Comparison of ENCODE assay signal across 8 mouse cellular contexts in genomic region chr10:79852107-79852789, GRCm38 (mm10). TPM values are rescaled to one million over a fixed set of nuclear protein-coding genes. Genes with fewer than 3 reads are reported as not detected.
DNase-seq lines count a peak whose midpoint lies in the region; ATAC-seq lines count a peak whose summit lies in the region.

No protein-coding gene starts in this region.

- H3K27ac ChIP-seq in embryonic facial prominence, embryonic 13.5 days, result peak overlapping the region; percentile 100
- peak overlapping the region; percentile 100 for H3K27ac ChIP-seq in hindbrain, embryonic 11.5 days (ENCODE audit: low read depth, low read length)
- H3K27ac ChIP-seq in limb, embryonic 15.5 days, result peak overlapping the region; percentile 100
- H3K27ac ChIP-seq in neural tube, embryonic 13.5 days (replicated peaks), result peak overlapping the region; percentile 99

- DNase-seq in hindbrain, embryonic 11.5 days (ENCODE audit: low spot score), result no peak
- no peak for DNase-seq in right cerebral cortex, postnatal 36 days (ENCODE audit: low spot score in 2 of 2)

- ATAC-seq in erythroblast, adult 5-6 weeks (replicated peaks; ENCODE audit: low FRiP score, poor library complexity, severe bottlenecking), result no peak
- no peak for ATAC-seq in embryonic facial prominence, embryonic 13.5 days (ENCODE audit: insufficient number of reproducible peaks, insufficient read depth, low FRiP score, low TSS enrichment, low read depth)
- ATAC-seq in hindbrain, embryonic 11.5 days (ENCODE audit: low FRiP score), result no peak
- ATAC-seq in limb, embryonic 15.5 days (ENCODE audit: insufficient number of reproducible peaks, low FRiP score, low TSS enrichment, low read depth), result no peak
- no peak for ATAC-seq in neural tube, embryonic 13.5 days (ENCODE audit: low read depth)
- ATAC-seq in activated CD4-positive, CD25-positive, alpha-beta regulatory T cell, adult 4 months, result no peak

- H3K4me2 ChIP-seq in embryonic facial prominence, embryonic 13.5 days, result peak overlapping the region; percentile 81
- peak overlapping the region; percentile 67 for H3K4me2 ChIP-seq in hindbrain, embryonic 11.5 days (replicated peaks; ENCODE audit: low read depth, low read length)
- peak overlapping the region; percentile 72 for H3K4me2 ChIP-seq in limb, embryonic 15.5 days
- H3K4me2 ChIP-seq in neural tube, embryonic 13.5 days, result peak overlapping the region; percentile 72

- no peaks in the 10 kb centered on the region for H3K27me3 ChIP-seq in erythroblast, embryonic 14.5 days (ENCODE audit: control insufficient read depth)
- no peaks in the 10 kb centered on the region for H3K27me3 ChIP-seq in embryonic facial prominence, embryonic 13.5 days
- H3K27me3 ChIP-seq in hindbrain, embryonic 11.5 days (ENCODE audit: control insufficient read depth, insufficient read depth, low read length), result no peaks in the 10 kb centered on the region
- H3K27me3 ChIP-seq in limb, embryonic 15.5 days, result no peaks in the 10 kb centered on the region
- H3K27me3 ChIP-seq in neural tube, embryonic 13.5 days, result no peaks in the 10 kb centered on the region

- H3K4me3 ChIP-seq in erythroblast, embryonic 14.5 days (replicated peaks), result peak overlapping the region; percentile 82
- H3K4me3 ChIP-seq in embryonic facial prominence, embryonic 13.5 days, result peak overlapping the region; percentile 99
- peak overlapping the region; percentile 100 for H3K4me3 ChIP-seq in hindbrain, embryonic 11.5 days (ENCODE audit: low read depth, low read length)
- H3K4me3 ChIP-seq in limb, embryonic 15.5 days, result peak overlapping the region; percentile 96; the same call in 1 of the 2 replicates
- peak overlapping the region; percentile 70 for H3K4me3 ChIP-seq in neural tube, embryonic 13.5 days

- H3K9me3 ChIP-seq in erythroblast, embryonic 14.5 days (ENCODE audit: control insufficient read depth, low read length), result no peaks in the 10 kb centered on the region
- no peaks in the 10 kb centered on the region for H3K9me3 ChIP-seq in embryonic facial prominence, embryonic 13.5 days
- no peaks in the 10 kb centered on the region for H3K9me3 ChIP-seq in hindbrain, embryonic 11.5 days (ENCODE audit: control insufficient read depth, low read length)
- H3K9me3 ChIP-seq in limb, embryonic 15.5 days, result no peaks in the 10 kb centered on the region
- H3K9me3 ChIP-seq in neural tube, embryonic 13.5 days, result no peaks in the 10 kb centered on the region

- H3K9ac ChIP-seq in embryonic facial prominence, embryonic 13.5 days, result peak overlapping the region; percentile 83
- peak overlapping the region; percentile 89 for H3K9ac ChIP-seq in hindbrain, embryonic 11.5 days (ENCODE audit: low read depth, low read length)
- 0 out of 2 replicates have a peak overlapping the region, but pooled peaks have one; percentile 4 for H3K9ac ChIP-seq in limb, embryonic 15.5 days
- peak overlapping the region; percentile 80 for H3K9ac ChIP-seq in neural tube, embryonic 13.5 days

- peaks cover 15% of the 10 kb centered on the region for H3K36me3 ChIP-seq in erythroblast, embryonic 14.5 days (ENCODE audit: control insufficient read depth)
- H3K36me3 ChIP-seq in embryonic facial prominence, embryonic 13.5 days, result peaks cover 11% of the 10 kb centered on the region
- 0 out of 2 replicates have a peak, but pooled peaks cover 2% of the 10 kb centered on the region for H3K36me3 ChIP-seq in hindbrain, embryonic 11.5 days (ENCODE audit: control insufficient read depth, insufficient read depth, low read length)
- peaks cover 8% of the 10 kb centered on the region for H3K36me3 ChIP-seq in limb, embryonic 15.5 days
- H3K36me3 ChIP-seq in neural tube, embryonic 13.5 days, result peaks cover 10% of the 10 kb centered on the region

- WGBS in embryonic facial prominence, embryonic 13.5 days, result 24% methylated on average over 9 of the region's 9 CpGs
- WGBS in hindbrain, embryonic 11.5 days, result 65% methylated on average over 9 of the region's 9 CpGs
- WGBS in limb, embryonic 15.5 days, result 25% methylated on average over 9 of the region's 9 CpGs
- 55% methylated on average over 9 of the region's 9 CpGs for WGBS in neural tube, embryonic 13.5 days

- H3K4me1 ChIP-seq in erythroblast, embryonic 14.5 days (ENCODE audit: control insufficient read depth), result peaks cover 60% of the 10 kb centered on the region
- H3K4me1 ChIP-seq in embryonic facial prominence, embryonic 13.5 days, result peaks cover 44% of the 10 kb centered on the region
- peaks cover 26% of the 10 kb centered on the region for H3K4me1 ChIP-seq in hindbrain, embryonic 11.5 days (replicated peaks; ENCODE audit: control insufficient read depth, insufficient read depth, low read length)
- peaks cover 33% of the 10 kb centered on the region for H3K4me1 ChIP-seq in limb, embryonic 15.5 days
- H3K4me1 ChIP-seq in neural tube, embryonic 13.5 days (replicated peaks), result peaks cover 45% of the 10 kb centered on the region

RNA-seq across cellular contexts. Expression of gene Ptbp1, which starts 2.0 kb away (rescaled TPM):
- 46.1 and 67.9 TPM in 2 replicates for polyA plus RNA-seq in erythroblast, embryonic 14.5 days (2012)
- total RNA-seq in erythroblast, adult 5-6 weeks (2015; ENCODE audit: low replicate concordance), result 45.2 and 66.7 TPM in 2 replicates
- total RNA-seq in erythroblast, adult 5-6 weeks (2017; ENCODE audit: low replicate concordance), result 38.2 and 53.2 TPM in 2 replicates
- polyA plus RNA-seq in embryonic facial prominence, embryonic 13.5 days (2015; fragmentation: Nextera tagmentation; extraction: Ambion mirVana), result 386 and 390 TPM in 2 replicates
- 141 and 152 TPM in 2 replicates for polyA plus RNA-seq in hindbrain, embryonic 11.5 days (2014; fragmentation: Nextera tagmentation; extraction: Ambion mirVana)
- 301 and 303 TPM in 2 replicates for polyA plus RNA-seq in limb, embryonic 15.5 days (2015; fragmentation: Nextera tagmentation; extraction: Ambion mirVana)
- 87.9 and 114 TPM in 2 replicates for polyA plus RNA-seq in neural tube, embryonic 13.5 days (2015; fragmentation: Nextera tagmentation; extraction: Ambion mirVana)
- 100 to 1,000 TPM in 1 of 2 experiments, 10 to 100 TPM in 1; 94.0 to 159 TPM for polyA plus RNA-seq in activated CD4-positive, CD25-positive, alpha-beta regulatory T cell, adult 4 months (2017; shearing (Covaris generic))

RNA-seq across cellular contexts. Expression of gene Prtn3, which starts 22.0 kb away (rescaled TPM):
- 3.5 TPM in 2 replicates for polyA plus RNA-seq in erythroblast, embryonic 14.5 days (2012)
- 420 and 449 TPM in 2 replicates for total RNA-seq in erythroblast, adult 5-6 weeks (2015; ENCODE audit: low replicate concordance)
- total RNA-seq in erythroblast, adult 5-6 weeks (2017; ENCODE audit: low replicate concordance), result 114 and 118 TPM in 2 replicates
- 7.3 and 8.5 TPM in 2 replicates for polyA plus RNA-seq in embryonic facial prominence, embryonic 13.5 days (2015; fragmentation: Nextera tagmentation; extraction: Ambion mirVana)
- 9.4 and 10.5 TPM in 2 replicates for polyA plus RNA-seq in hindbrain, embryonic 11.5 days (2014; fragmentation: Nextera tagmentation; extraction: Ambion mirVana)
- 3.7 and 5.1 TPM in 2 replicates for polyA plus RNA-seq in limb, embryonic 15.5 days (2015; fragmentation: Nextera tagmentation; extraction: Ambion mirVana)
- polyA plus RNA-seq in neural tube, embryonic 13.5 days (2015; fragmentation: Nextera tagmentation; extraction: Ambion mirVana), result 14.3 and 14.7 TPM in 2 replicates
- not detected for polyA plus RNA-seq in activated CD4-positive, CD25-positive, alpha-beta regulatory T cell, adult 4 months (2017; shearing (Covaris generic))

RNA-seq across cellular contexts. Expression of gene Plppr3, which starts 22.2 kb away (rescaled TPM):
- 0.06 and 0.11 TPM in 2 replicates for polyA plus RNA-seq in erythroblast, embryonic 14.5 days (2012)
- 2.1 and 3.1 TPM in 2 replicates for total RNA-seq in erythroblast, adult 5-6 weeks (2015; ENCODE audit: low replicate concordance)
- 4.9 and 6.8 TPM in 2 replicates for total RNA-seq in erythroblast, adult 5-6 weeks (2017; ENCODE audit: low replicate concordance)
- 126 and 138 TPM in 2 replicates for polyA plus RNA-seq in embryonic facial prominence, embryonic 13.5 days (2015; fragmentation: Nextera tagmentation; extraction: Ambion mirVana)
- 129 and 150 TPM in 2 replicates for polyA plus RNA-seq in hindbrain, embryonic 11.5 days (2014; fragmentation: Nextera tagmentation; extraction: Ambion mirVana)
- 53.0 and 60.1 TPM in 2 replicates for polyA plus RNA-seq in limb, embryonic 15.5 days (2015; fragmentation: Nextera tagmentation; extraction: Ambion mirVana)
- polyA plus RNA-seq in neural tube, embryonic 13.5 days (2015; fragmentation: Nextera tagmentation; extraction: Ambion mirVana), result 343 and 361 TPM in 2 replicates
- polyA plus RNA-seq in activated CD4-positive, CD25-positive, alpha-beta regulatory T cell, adult 4 months (2017; shearing (Covaris generic)), result 1 to 10 TPM; 1.6 to 2.1 TPM

RNA-seq across cellular contexts. Expression of gene Misp, which starts 31.5 kb away (rescaled TPM):
- polyA plus RNA-seq in erythroblast, embryonic 14.5 days (2012), result not detected in 2 replicates
- not detected in 2 replicates for total RNA-seq in erythroblast, adult 5-6 weeks (2015; ENCODE audit: low replicate concordance)
- not detected in 2 replicates for total RNA-seq in erythroblast, adult 5-6 weeks (2017; ENCODE audit: low replicate concordance)
- polyA plus RNA-seq in embryonic facial prominence, embryonic 13.5 days (2015; fragmentation: Nextera tagmentation; extraction: Ambion mirVana), result 2.5 and 5.2 TPM in 2 replicates
- polyA plus RNA-seq in hindbrain, embryonic 11.5 days (2014; fragmentation: Nextera tagmentation; extraction: Ambion mirVana), result 0.59 and 0.69 TPM in 2 replicates
- polyA plus RNA-seq in limb, embryonic 15.5 days (2015; fragmentation: Nextera tagmentation; extraction: Ambion mirVana), result 0.56 and 1.6 TPM in 2 replicates
- polyA plus RNA-seq in neural tube, embryonic 13.5 days (2015; fragmentation: Nextera tagmentation; extraction: Ambion mirVana), result 2.1 and 2.5 TPM in 2 replicates
- polyA plus RNA-seq in activated CD4-positive, CD25-positive, alpha-beta regulatory T cell, adult 4 months (2017; shearing (Covaris generic)), result not detected

RNA-seq across cellular contexts. Expression of gene Elane, which starts 33.8 kb away (rescaled TPM):
- polyA plus RNA-seq in erythroblast, embryonic 14.5 days (2012), result 1.5 and 1.8 TPM in 2 replicates
- 996 and 1,031 TPM in 2 replicates for total RNA-seq in erythroblast, adult 5-6 weeks (2015; ENCODE audit: low replicate concordance)
- 253 and 405 TPM in 2 replicates for total RNA-seq in erythroblast, adult 5-6 weeks (2017; ENCODE audit: low replicate concordance)
- 1.9 TPM in 1 of 2 replicates, not detected in the other for polyA plus RNA-seq in embryonic facial prominence, embryonic 13.5 days (2015; fragmentation: Nextera tagmentation; extraction: Ambion mirVana)
- 0.67 TPM in 1 of 2 replicates, not detected in the other for polyA plus RNA-seq in hindbrain, embryonic 11.5 days (2014; fragmentation: Nextera tagmentation; extraction: Ambion mirVana)
- 0.36 and 0.40 TPM in 2 replicates for polyA plus RNA-seq in limb, embryonic 15.5 days (2015; fragmentation: Nextera tagmentation; extraction: Ambion mirVana)
- polyA plus RNA-seq in neural tube, embryonic 13.5 days (2015; fragmentation: Nextera tagmentation; extraction: Ambion mirVana), result 0.67 TPM in 1 of 2 replicates, not detected in the other
- not detected for polyA plus RNA-seq in activated CD4-positive, CD25-positive, alpha-beta regulatory T cell, adult 4 months (2017; shearing (Covaris generic))

Comparison
In these comparisons a context has a peak if more than half of its experiments do, and no peak if none do; other contexts are left out.
1. H3K9ac ChIP-seq: peak in every context shown above with its lines; median percentile 89 in hindbrain, embryonic 11.5 days; 83 in embryonic facial prominence, embryonic 13.5 days; 80 in neural tube, embryonic 13.5 days; 4 in limb, embryonic 15.5 days.
2. RNA of gene Plppr3, which starts 22.2 kb away (polyA plus RNA-seq): 343 to 361 TPM in neural tube, embryonic 13.5 days, 129 to 150 TPM in hindbrain, embryonic 11.5 days, 126 to 138 TPM in embryonic facial prominence, embryonic 13.5 days and 53.0 to 60.1 TPM in limb, embryonic 15.5 days; 1.6 to 2.1 TPM in activated CD4-positive, CD25-positive, alpha-beta regulatory T cell, adult 4 months and 0.06 to 0.11 TPM in erythroblast, embryonic 14.5 days; every median in the first group is over 10 times any median in the second.
3. Peak in every context shown above with its lines, with median percentiles within 50 percentile points of each other: H3K4me3 ChIP-seq, H3K27ac ChIP-seq and H3K4me2 ChIP-seq.